Mouse (Mus musculus): Measurements from ENCODE around the gene Scaf4.
"Not testable (repeated sequence)": the region's sequence is repeated elsewhere in the genome, so short reads cannot be mapped to it uniquely, and the experiment has no call there.

Scaf4 gene

GRCm38 (mm10) chr16:90234617-90235016 lies 49.7 kb downstream of the Scaf4 start:
- no peak for DNase-seq

DNA sequence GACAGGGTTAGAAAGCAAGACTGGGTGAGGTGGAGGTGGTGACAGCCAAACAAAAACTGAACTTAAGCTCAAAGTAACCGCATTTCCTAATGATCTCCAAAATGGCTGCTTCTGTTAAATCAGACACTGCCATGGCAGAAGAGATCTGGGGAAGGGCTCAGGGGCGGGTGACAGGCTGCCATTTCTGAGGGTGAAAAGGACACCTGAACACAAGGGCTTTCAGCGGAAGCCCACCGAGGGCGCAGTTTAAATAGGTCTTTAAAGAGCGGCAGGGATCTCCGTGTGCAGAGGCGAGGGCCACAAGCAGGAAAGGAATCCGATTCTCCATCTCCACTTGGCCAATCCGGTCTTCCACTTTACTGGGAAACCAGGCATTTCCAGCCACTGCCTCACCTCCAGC lies 50.6 kb downstream of the Scaf4 start:
- no peak for DNase-seq

GRCm38 (mm10) chr16:90231302-90231701 lies 53.0 kb downstream of the Scaf4 start:
- DNase-seq = no peak

DNA sequence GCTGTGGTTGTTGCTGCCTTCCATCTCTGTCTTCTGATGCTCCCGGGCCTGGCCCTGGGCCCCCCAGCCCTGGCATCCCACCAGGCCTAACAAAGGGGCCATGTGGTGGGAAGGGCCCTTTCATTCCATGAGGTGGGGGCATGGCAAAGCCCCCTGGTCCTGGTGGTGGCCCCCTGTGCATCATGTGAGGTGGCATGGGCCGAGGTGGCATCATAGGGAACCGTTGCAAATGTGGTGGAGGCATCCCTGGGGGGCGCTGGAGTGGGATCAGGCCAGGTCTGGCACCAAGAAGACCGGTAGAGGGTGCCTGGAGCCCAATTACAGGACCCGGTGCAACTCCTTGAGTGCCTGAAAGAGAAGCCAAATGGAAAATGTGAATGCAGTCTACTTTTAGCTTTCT lies 54.4 kb downstream of the Scaf4 start:
- DNase-seq = no peak

DNA sequence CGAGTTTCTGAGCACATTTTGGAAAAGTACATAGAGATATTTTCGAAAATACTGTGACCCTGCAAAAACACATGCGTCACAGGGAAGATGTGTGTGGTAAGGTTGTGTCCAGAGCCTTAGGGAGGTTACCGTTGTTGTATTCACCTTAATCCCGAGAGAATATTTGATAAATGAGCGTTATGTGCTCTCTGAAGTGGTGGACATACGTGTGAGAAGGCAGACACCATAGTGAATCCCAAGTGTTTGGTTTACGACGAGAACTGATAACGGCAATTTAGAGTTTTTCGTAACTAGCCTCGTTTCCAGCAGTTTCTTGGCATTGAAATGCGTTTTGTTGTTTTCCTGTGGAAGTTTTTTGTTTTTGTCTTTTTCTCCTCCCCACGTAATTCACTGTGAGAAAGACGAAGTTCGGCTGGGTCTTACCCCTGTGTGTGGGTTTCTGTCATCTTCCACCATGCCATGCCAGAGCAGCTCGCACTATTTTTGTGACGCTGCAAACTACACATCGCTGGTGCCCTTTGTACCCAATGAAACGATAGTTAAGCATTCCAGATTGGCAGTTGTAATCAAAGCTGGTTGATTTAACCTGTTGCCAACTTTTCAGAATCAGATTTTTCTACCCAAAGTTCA lies 62.7 kb downstream of the Scaf4 start:
- DNase-seq = no peak

GRCm38 (mm10) chr16:90220892-90221431 lies 63.3 kb downstream of the Scaf4 start:
- no peak for DNase-seq

- DNase-seq = peak; percentile 97
Measured at GRCm38 (mm10) chr16:90220026-90220891, 64.0 kb downstream of the Scaf4 start, which contains the start of gene Sod1. Sod1 (plus strand) TSS chr16:90220754.

GRCm38 (mm10) chr16:90219445-90219844 lies 64.9 kb downstream of the Scaf4 start:
- not testable (repeated sequence) for DNase-seq

DNA sequence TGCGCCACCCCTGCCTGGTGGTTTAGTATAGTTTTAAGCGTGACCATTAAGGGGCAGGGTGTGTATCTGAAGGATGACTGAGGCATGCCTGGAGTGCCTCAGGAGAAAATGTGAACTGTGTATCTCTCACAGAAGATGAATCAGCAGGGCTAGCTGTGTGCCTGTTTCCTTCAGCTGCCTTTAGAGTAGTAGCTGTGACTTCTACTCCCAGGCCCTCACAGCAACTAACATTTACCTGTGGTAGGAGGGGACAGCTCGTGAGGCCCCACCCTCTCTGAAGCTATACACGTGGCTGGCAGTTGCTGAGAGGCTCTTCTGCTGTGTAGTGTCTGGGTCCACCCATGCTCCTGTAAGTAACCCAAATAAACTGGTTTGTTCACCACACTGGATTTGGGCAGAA lies 66.4 kb downstream of the Scaf4 start:
- no peak for DNase-seq

DNA sequence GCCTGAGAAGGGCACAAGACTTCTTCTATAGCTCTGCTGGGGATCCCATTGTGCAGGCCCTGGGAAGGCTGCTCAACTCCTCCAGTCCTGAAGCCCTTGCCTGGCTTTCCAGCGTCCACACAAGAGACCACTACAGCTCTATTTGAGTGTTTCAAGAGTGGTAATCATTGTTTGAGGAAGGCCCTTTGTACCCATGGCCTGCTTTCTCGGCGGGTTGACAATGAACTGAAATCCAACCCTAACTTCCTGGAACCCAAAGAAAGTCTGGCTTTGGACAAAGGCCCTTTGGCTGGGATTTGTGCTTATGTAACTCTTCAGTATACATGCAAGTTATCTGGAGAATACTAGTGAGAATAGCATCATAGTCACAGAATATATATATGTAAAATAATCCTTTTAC lies 66.9 kb downstream of the Scaf4 start:
- DNase-seq = peak; percentile 58

DNA sequence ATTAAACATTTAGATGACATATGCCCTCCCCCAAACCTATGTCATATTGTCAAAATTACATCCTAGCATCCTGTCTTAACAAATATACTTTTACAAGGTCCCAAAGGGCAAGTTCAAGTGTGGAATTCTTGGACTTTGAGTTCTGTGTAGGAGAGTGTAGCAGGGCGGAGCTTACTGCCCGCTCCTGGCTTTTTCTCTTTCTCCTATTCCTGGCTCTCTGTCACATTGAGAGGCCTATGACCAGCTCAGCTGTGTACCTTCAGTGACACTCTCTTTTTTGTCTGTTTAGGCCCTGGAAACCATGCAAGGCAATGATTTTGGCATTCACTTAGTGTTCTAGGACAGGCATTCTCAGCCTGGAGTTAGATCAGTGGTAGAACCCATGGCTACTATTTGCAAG lies 67.9 kb downstream of the Scaf4 start:
- peak; percentile 44 for DNase-seq

DNA sequence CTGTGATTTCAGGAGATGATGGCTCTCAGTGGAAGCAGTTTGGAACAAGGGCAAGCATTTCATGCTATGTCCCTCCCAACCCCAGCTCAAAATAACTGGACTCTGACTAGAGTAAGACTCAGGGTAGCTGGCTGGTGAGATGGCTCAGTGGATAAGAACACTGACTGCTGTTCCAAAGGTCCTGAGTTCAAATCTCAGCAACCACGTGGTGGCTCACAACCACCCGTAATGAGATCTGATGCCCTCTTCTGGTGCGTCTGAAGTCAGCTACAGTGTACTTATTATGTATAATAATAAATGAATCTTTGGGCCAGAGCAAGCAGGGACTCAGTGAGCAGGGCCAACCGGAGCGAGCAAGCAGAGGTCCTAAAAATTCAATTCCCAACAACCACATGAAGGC lies 68.4 kb downstream of the Scaf4 start:
- not testable (repeated sequence) for DNase-seq

GRCm38 (mm10) chr16:90214731-90215565 lies 69.4 kb downstream of the Scaf4 start:
- DNase-seq = no peak

GRCm38 (mm10) chr16:90213477-90214339 lies 70.6 kb downstream of the Scaf4 start:
- no peak for DNase-seq

- DNase-seq = no peak
Measured at GRCm38 (mm10) chr16:90211767-90212166, 72.5 kb downstream of the Scaf4 start.

DNA sequence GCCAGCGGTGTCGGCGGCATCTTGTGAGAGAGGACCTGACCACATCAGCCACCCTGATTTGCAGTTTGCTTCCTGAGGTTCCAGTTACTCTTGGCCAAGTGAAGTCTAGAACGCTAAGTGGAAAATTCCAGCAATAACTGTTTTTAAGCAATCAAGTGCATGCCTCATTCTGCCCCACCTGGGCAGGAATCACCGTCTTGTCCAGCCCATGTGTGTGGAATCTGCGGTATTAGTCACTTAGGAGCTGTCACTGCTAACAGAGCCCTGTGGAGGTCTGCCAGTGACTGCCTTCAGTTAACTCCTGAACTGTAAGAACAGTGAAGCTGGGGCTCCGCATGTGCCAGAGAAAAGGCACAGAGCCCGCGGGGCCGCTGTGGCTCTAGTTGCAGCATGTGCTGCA lies 73.6 kb downstream of the Scaf4 start:
- no peak for DNase-seq

DNA sequence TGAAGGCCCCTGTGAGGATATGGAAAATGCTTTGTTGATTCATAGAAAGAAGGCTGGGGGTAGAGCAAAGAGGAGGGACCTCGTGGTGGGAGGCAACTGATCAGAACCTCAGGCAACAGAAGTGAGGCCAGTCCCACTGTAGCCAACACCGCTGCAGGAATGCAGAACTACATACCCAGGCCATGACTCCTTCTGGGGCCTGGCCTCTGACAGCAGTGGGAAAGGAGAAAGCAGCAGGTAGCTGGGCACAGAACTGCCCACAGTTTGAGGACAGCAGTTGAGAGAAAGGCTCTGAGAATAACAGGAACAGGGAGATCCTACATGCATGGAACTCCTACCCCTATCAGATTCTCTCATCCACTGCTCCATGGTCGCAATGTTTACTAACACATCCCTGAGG lies 75.3 kb downstream of the Scaf4 start:
- no peak for DNase-seq

DNA sequence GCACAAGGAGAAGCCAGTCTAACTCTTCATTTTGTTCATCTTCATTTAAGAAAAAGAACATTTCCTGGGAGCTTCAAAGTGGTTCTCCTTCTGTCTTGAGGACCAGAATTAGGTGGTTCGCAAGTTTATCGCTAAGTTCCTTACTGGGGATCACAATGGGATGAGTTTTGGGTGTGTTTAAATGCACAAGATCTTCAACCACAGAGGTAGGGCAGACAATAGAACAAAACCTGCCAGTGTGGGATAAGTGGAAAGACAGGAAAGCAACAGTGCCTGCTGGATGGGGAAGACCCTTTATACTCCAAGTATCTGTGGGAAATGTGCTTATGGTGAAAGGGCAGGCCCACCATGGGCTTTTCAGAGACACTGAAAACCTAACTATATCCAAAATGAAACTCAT lies 79.4 kb downstream of the Scaf4 start:
- no peak for DNase-seq

GRCm38 (mm10) chr16:90203226-90203962 lies 80.9 kb downstream of the Scaf4 start:
- DNase-seq = no peak

- DNase-seq = no peak
Measured at GRCm38 (mm10) chr16:90202140-90202539, 82.2 kb downstream of the Scaf4 start.

- DNase-seq = peak; percentile 50
Measured at GRCm38 (mm10) chr16:90199174-90199573, 85.1 kb downstream of the Scaf4 start.
